ENCODE assay signal across 21 mouse cellular contexts in the genomic region with DNA sequence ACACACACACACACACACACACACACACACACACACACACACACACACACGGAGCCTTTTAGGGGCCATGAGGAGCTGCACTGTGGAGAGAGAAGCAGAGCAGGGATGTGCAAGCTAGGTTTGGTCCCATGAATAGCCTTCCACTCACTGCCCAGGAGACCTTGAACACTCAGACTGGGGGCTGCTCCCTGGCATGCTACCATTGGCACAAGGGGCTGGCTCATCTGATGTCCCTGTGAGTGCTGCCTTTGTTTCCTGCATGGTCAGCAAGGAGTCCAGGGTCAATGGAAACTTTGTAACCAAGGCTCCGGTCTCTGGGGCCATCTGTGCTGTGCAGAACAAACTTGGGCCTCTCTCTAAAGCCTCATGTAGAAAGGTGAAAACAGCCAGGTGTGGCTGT. TPM values are rescaled to one million over a fixed set of nuclear protein-coding genes. Genes with fewer than 3 reads are reported as not detected.
DNase-seq lines count a peak whose midpoint lies in the region; ATAC-seq and TF ChIP-seq lines count a peak whose summit lies in the region.
"Had no signal": no experiment of that assay in that cellular context is flagged by ENCODE, and none has a peak within 500 bp of the region (broad histone marks: within the 10 kb centered on the region; RNA-seq: fewer than 3 reads in every experiment).

No protein-coding gene starts in this region.

- no peak for ATAC-seq in kidney, embryonic 14.5 days (ENCODE audit: low FRiP score, low TSS enrichment)
- ATAC-seq: forebrain, embryonic 14.5 days; inflammation-experienced regulatory T-cells, adult 6 months had no signal

- WGBS in kidney, embryonic 14.5 days: 76% methylated on average over 2 of the region's 2 CpGs

- no peak for TF ChIP-seq POLR2A in testis, adult 2 months (IDR thresholded peaks at IDR 0.05; ENCODE audit: control insufficient read depth, low read depth, low read length)

- H3K4me3 ChIP-seq in testis, adult 2 months (ENCODE audit: control insufficient read depth, low read depth, low read length): no peak overlapping the region
- H3K4me3 ChIP-seq in kidney, embryonic 14.5 days (ENCODE audit: low read length): no peak overlapping the region
- H3K4me3 ChIP-seq: embryonic facial prominence, embryonic 15.5 days; erythroblast, embryonic 14.5 days; forebrain, embryonic 10.5 days; gastrocnemius, adult 2 months; heart, embryonic 12.5 days; hindbrain, embryonic 10.5 days; hindbrain, embryonic 15.5 days had no signal

- H3K9ac ChIP-seq in kidney, embryonic 14.5 days (ENCODE audit: low read depth, low read length): no peak overlapping the region
- H3K9ac ChIP-seq: embryonic facial prominence, embryonic 15.5 days; heart, embryonic 12.5 days; hindbrain, embryonic 15.5 days had no signal

- peak; percentile 27 for DNase-seq in adrenal gland, postnatal 14 days
- no peak for DNase-seq in adrenal gland, postnatal 4 days (ENCODE audit: low spot score in 2 of 2)
- peak; percentile 29 for DNase-seq in layer of hippocampus, adult 9-11 months
- DNase-seq in layer of hippocampus, postnatal 36 days: no peak
- no peak for DNase-seq in right cerebral cortex, postnatal 4 days
- DNase-seq: cerebellum, adult 11 months; cerebellum, adult 9-11 months; cerebellum, postnatal 36 days; gastrocnemius, adult 2 months; gastrocnemius, postnatal 25 days; kidney, adult 11 months had no signal

- H3K27ac ChIP-seq in testis, adult 2 months (ENCODE audit: control insufficient read depth, insufficient read depth, low read depth, low read length): peak overlapping the region; percentile 52
- H3K27ac ChIP-seq in kidney, embryonic 14.5 days (ENCODE audit: low read depth, low read length): no peak overlapping the region
- H3K27ac ChIP-seq: embryonic facial prominence, embryonic 15.5 days; forebrain, embryonic 10.5 days; gastrocnemius, adult 2 months; hindbrain, embryonic 10.5 days; hindbrain, embryonic 15.5 days had no signal

- H3K4me2 ChIP-seq in kidney, embryonic 14.5 days (replicated peaks; ENCODE audit: low read depth, low read length): no peak overlapping the region
- H3K4me2 ChIP-seq: embryonic facial prominence, embryonic 15.5 days; heart, embryonic 12.5 days; hindbrain, embryonic 15.5 days had no signal

- H3K27me3 ChIP-seq in testis, adult 2 months (ENCODE audit: control insufficient read depth, insufficient read depth, low read length): no peaks in the 10 kb centered on the region
- no peaks in the 10 kb centered on the region for H3K27me3 ChIP-seq in kidney, embryonic 14.5 days (ENCODE audit: control insufficient read depth, insufficient read depth, low read length)
- H3K27me3 ChIP-seq: embryonic facial prominence, embryonic 15.5 days; heart, embryonic 12.5 days; hindbrain, embryonic 15.5 days had no signal

- no peak for TF ChIP-seq CTCF in testis, adult 2 months (IDR thresholded peaks at IDR 0.05; ENCODE audit: control insufficient read depth, insufficient read depth, insufficient replicate concordance, low read depth, low read length)

- H3K4me1 ChIP-seq in testis, adult 2 months (ENCODE audit: control insufficient read depth, insufficient read depth, low read length): peaks cover 12% of the 10 kb centered on the region
- no peaks in the 10 kb centered on the region for H3K4me1 ChIP-seq in kidney, embryonic 14.5 days (ENCODE audit: control insufficient read depth, insufficient read depth, low read length)
- H3K4me1 ChIP-seq: embryonic facial prominence, embryonic 15.5 days; hindbrain, embryonic 15.5 days had no signal

- no peaks in the 10 kb centered on the region; the same call in 1 of the 2 replicates for H3K9me3 ChIP-seq in kidney, embryonic 14.5 days (ENCODE audit: control insufficient read depth, low read length)
- H3K9me3 ChIP-seq: embryonic facial prominence, embryonic 15.5 days; forebrain, embryonic 10.5 days; heart, embryonic 12.5 days; hindbrain, embryonic 15.5 days had no signal

- H3K36me3 ChIP-seq in testis, adult 2 months (ENCODE audit: control insufficient read depth, insufficient read depth, low read length): no peaks in the 10 kb centered on the region
- peaks cover 10% of the 10 kb centered on the region; the same call in 1 of the 2 replicates for H3K36me3 ChIP-seq in kidney, embryonic 14.5 days (ENCODE audit: control insufficient read depth, insufficient read depth, low read length)

RNA-seq across cellular contexts. Expression of gene Agpat4, which starts 10.5 kb away (rescaled TPM):
- total RNA-seq in adrenal gland, postnatal 14 days (2021): 18.7 and 23.0 TPM in 2 replicates
- 10 to 100 TPM; 26.0 to 26.4 TPM for total RNA-seq in adrenal gland, postnatal 4 days (2021)
- total RNA-seq in layer of hippocampus, postnatal 36 days (2021): 10 to 100 TPM; 68.8 to 78.9 TPM
- polyA plus RNA-seq in testis, adult 2 months (2012; rRNA removed): 10.8 and 18.4 TPM in 2 replicates
- polyA plus RNA-seq in kidney, embryonic 14.5 days (2014; fragmentation: Nextera tagmentation; extraction: Ambion mirVana): 20.9 and 26.5 TPM in 2 replicates

Comparison
In these comparisons a context has a peak if more than half of its experiments do, and no peak if none do; other contexts are left out.
1. DNase-seq: peak in adrenal gland, postnatal 14 days (single experiment) and layer of hippocampus, adult 9-11 months (single experiment); none in adrenal gland, postnatal 4 days (0 of 2), layer of hippocampus, postnatal 36 days (0 of 2) and right cerebral cortex, postnatal 4 days (single experiment).